Mouse (Mus musculus): ENCODE results near the gene Rint1.

Rint1 gene

DNA sequence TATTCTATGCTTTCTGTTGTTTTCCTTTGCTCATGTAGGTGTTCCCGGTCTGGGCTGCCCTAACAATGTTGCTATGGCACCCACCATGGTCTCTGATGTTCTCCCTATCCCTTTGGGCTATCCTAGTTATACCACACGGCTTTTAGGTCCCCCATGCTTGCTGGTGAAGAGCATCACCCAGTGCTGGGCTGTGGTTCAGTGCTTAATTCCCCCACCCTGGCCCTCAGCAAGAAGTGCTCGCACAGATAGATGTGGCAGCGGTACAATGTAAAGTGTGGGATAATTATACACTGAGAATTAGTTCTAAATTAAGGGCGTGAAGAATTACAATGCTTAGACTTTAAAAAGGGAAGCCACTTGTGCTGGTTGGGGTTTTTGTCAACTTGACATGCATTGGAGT, 78.4 kb downstream of the Rint1 start:
- no peak for DNase-seq
